Mouse (Mus musculus) sigmoid colon, adult 10 weeks (tissue): ENCODE results near the gene Cd180. TPM values are rescaled to one million over a fixed set of nuclear protein-coding genes. Genes with fewer than 3 reads are reported as not detected.

Experiments
- polyA plus RNA-seq: library from polyadenylated mRNA; stranded (reverse); fragments of 350-450 nt; fragmentation: Illumina TruSeq; extraction: RNeasy Lipid Tissue Mini Kit (QIAGEN cat#74804); gene quantifications from one replicate; pipeline ENCODE4 v1.2.3, GENCODE M21; 2014; ENCODE audit warnings: low read depth, low replicate concordance

Gene Cd180
- 8.4 TPM for polyA plus RNA-seq

GRCm38 (mm10) chr13:102693341-102693801 lies at the start of gene Cd180:
TSS of gene Cd180 (plus strand) at chr13:102693558.

